Mouse (Mus musculus): ENCODE measurements at regions not wholly inside any gene's neighbourhood (a gene's known extent, or its start where the extent isn't known, plus 50 kb on each side); places are given as distances from the start of the nearest gene placed in this dataset.

DNA sequence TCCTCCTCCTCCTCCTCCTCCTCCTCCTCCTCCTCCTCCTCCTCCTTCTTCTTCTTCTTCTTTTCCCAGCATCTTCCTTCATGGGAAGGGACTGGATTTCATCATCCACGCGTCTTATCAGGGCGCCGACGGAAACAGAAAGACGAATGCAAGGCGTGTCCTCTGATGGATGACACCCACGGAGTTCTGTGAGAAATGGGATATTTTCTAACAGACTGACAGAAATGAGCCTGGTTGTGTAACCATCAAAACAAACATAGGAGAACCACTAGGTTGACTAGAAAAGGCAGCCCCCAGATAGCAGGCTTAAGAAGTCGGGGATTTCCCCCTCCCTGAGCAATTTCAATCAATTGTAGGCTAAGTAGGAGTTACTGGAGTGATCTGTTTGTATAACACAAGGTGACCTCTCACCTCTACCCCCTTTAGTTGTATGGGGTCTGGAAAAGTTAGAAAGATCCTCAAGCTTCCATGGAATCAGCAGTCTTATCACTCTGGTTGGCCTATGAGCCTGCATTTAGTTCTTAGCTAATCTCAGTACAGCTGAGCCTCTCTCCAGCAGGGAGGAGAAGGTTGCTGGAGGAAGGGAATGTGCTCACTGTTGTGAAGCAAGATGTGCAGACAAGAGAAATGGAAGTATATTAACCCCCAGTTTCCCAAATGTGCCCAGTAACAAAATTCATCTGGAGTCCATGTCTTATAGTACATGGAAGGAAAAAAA lies 260.0 kb upstream of the Lyplal1 start:
- DNase-seq: no peak

DNA sequence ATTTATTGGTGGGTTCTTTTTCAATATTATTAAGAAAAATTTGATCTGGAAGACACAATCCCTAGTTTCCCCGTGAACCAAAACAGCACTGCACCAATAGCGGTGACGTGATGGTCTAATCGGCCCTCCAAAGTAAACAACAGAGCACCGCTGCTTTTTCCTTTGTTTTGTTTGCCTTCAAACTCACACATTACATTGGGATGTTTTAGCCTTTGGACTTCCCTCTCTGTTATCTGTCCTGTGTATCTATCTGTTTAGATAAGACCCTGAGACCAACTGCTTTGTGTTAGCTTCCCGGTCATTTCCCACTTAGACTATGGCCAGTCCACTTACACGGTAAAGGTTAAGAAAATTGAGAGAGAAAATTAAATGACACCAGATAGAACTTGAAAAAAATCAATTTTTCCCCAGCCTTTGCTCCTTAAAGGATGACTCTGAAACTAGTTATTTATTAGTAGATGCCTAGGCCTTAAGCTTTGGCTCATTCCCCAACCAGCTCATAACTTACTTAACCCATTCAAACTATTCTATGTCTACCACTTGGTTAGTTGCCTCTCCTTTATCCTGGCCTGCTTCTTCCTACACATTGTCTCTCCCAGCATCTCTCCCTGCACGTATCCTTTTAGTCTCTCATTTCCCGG lies 257.0 kb upstream of the Lyplal1 start:
- DNase-seq: no peak

DNA sequence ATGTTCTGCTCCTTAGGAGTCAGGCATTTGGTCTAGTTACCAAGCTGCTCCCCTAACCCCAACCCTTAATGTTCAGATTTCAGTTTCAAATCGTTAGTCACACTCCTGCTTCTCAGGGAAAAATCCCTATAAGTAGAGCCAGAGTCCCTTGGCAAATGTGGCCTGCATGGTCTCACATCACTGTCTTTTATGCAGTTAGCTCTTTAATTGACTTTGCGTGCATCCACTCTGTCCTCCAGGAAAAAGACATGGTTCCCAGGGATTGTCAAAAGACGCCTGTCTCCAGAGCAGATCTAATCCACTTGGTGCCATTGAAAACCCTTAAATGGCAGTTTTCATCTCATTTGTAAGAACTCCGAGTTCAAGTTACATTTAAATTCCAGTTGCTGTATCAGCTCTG lies 256.3 kb upstream of the Lyplal1 start:
- no peak for DNase-seq

DNA sequence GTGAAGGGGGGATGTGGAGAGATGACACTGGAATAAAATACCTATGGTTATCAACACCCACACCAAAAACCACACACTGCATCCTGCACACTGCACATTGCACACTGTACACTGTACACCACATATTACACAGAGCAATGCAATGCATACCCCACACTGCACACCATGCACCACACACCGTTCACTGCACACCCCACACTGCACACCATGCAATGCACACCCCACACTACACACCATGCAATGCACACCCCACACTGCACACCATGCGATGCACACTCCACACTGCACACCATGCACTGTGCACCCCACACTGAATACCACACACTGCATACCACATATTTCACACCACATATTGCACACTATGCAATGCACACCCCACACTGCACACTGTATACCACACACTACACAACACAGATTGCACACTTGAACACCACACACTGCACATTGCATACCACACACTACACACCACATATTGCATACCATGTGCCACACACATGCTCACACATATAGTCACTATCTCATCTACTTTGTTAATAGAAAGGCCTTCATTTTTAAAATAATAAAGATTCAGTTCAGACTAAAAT lies 255.8 kb upstream of the Lyplal1 start:
- no peak for DNase-seq

DNA sequence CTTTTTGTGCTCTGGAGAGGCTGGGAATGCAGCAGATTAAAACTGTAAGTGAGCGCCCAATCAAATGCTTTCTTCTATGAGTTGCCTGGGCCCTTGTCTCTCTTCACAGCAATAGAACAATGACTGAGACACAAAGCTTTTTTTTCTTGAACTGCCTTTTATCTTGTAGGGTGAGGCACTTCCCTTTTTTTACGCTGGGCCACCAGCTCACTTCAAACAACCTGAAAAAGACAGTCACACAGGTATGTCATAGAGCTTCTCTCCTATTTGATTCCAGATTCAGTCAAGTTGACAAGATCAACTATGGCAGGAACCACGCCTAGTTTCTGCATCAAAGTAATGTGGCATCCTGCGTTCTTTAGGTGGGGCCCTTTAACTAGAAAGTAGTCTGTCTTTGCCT lies 246.2 kb upstream of the Lyplal1 start:
- no peak for DNase-seq

DNA sequence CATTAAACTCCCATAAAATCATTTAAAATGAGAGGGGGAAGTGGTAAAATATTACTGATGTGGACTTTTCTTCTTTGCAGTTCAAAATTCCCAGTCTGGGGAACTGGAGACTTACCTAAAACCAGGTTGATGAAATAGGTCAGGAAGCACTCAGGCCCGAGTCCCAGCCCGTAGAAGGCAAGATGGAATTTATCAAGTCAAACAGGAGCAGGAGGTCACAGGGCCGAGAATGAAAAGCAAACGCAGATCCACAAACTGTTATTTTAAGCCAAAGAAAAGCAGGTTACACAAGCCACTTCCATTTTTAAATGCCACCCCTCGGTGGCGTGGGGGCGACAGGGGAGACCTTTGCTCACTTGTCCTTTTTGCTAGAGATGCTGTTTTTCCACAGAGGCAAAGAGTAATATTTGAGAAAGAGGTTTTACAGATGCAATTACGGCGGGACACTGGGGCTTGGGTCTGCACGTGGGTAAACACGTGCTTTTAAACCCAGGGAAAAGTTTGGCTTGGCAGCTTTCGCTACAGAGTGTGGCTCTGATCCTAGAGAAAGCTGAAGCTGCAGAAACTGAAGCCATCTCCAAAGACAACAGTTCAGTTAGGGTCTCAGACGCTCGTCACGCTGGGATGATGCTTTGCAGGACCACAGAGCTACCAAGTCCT lies 241.0 kb upstream of the Lyplal1 start:
- peak; percentile 7 for DNase-seq

DNA sequence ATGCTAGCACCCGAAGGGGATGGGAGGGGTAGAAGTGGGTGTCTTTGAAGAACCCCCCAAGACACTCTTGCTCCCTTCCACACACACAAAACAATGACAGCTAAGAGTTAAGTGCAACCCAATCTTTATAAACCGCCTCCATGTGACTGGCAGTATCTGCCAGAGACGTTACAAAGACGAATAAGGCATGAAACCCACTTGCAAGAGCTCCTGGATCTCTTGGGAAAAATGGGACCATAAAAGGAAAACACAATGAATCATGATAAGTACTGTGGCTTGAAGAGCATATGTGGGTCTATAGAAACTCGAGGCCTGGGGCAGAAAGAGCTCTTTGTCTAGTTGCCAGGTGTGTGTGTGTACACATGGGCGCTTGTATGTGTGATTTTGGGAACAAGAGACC lies 237.6 kb upstream of the Lyplal1 start:
- DNase-seq: no peak

DNA sequence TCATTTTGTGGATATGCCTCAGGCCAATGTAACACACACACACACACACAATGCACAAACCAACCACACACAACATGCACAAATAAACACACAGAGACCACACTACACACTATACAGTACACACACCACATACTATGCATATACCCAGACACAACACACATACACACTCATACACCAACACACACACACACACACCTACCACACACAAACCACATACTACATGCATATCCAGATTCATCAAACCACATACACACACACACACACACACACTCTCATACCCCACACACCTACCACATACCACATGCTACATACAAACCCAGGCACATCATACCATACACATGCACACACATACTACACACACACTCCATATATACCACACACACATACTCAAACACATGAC lies 237.0 kb upstream of the Lyplal1 start:
- no peak for DNase-seq

DNA sequence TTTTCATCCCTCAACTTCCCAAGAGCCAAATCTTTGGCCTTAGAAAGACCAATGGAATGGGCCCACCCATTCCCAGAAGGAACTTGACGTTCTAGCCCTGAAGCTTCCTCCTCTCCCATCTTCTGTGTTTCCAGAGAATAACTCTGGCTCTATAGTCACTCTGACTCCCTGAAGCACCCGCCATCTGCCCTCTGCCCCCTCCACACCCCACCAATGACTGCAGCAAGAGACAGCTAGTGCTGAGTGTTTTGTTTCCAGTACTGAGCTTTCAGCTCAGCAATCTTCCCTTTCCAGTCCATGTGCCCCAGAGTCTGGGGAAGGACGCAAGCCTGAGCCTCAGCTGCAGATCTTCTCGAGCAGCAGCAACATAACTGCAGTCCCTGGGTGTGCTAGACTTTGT lies 233.3 kb upstream of the Lyplal1 start:
- DNase-seq: no peak

DNA sequence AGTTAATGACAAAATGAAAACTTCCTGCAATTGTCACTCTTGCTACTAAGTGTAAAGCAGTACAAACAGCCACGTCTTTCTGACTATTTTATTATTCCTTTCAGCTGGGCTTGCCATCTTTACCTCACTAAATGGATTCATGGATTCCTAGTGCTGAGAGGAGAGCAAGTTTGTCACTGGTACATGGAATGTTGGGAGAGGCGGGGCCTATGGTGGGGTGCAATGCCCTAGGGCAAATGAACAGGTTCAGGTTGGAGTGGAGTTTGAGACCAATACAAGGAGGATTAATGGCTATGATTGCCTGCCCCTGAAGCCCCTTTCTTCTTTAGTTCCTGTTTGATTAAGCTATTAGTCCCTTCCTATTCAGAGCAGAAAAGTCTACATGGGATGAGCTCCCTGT lies 232.9 kb upstream of the Lyplal1 start:
- no peak for DNase-seq

DNA sequence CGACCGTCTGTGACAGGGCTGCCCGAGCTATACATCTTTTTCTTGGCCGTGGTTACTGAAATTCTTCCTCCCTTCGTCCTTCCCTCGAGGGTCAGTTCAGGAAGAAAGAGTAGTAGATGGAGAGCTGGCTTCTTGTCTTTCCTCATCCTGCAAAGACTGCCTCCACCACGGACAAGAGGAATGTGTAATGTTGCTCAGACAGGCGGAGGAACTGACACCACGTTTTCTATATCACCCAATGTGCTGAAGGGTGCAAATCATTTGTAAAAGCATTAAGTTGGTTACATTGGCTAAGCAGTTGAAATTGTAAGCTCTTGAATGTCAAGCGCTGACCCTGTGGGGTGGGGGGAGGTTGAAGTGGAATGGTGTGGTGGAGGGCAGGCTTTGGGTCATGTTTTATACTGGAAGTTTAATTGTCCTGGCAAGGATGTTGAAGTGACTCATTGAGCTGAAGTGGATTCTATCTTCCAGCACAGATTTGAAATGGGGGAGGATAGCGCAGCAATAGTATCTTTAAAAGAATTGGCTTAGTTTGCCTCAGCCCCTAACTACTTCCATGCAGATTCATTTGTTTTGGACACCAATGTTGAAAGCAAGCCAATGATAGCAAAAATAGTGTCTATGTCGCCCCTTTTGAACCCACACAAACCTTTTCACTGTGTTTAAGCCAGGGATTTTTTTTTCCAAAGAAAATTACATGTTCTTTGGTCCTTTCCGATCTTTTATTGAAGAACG lies 230.5 kb upstream of the Lyplal1 start:
- DNase-seq: no peak

DNA sequence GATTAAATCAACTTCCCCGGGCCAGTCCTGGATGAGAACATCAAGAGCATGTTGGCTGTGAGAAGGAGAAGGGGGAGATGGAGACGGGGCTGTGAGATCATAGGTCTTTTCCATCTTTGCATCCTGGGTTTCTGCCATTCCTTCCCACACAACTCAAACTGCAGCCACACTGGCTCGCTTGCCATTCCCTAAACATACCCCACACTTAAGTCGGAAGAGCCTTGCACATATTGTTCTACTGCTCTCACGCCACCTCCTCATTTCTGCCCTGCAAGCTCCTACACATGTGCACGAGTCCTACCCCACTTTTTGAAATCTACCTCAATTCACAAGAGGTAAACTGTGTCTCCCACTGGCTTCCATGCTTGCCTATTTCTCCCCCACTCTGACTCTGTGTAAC lies 228.3 kb upstream of the Lyplal1 start:
- no peak for DNase-seq

DNA sequence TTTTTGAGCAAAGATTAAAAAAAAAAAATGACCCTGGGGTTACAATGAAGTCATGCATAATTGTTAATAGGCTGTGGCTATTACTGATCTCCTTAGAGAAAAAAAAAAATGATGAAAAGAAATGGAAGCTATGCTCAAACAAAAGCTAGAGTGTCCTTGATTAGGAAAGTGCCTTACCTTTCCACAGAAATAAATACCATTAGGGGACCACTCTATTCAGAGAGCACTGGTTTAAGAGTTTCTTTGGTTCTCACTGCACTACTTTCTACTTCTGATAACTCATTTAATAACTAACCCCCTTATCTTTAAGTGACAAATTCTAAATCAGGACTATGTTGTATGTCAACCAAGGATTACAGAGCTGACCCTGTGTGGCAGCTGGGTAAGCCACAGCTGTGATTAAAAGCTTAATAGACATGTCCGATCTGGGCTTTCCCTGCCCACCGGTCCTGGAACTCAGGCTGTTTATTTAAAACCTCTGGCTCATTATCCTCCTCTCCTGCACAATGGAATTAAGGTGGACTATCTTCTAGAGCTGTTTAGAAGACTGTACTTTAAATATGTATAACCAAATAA lies 225.9 kb upstream of the Lyplal1 start:
- no peak for DNase-seq

DNA sequence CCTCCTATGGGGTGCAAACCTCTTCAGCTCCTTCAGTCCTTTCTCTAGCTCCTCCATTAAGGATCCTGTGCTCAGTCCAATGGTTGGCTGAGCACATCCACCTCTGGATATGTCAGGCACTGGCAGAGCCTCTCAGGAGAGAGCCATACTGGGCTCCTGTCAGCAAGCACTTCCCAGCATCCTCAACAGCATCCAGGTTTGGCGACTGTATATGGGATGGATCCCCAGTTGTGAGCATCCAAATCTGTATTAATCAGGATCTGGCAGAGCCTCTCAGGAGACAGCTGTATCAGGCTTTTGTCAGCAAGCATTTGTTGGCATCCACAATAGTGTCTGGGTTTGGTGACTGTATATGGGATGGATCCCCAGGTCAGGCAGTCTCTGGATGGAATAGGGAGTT lies 225.3 kb upstream of the Lyplal1 start:
- DNase-seq: no peak

DNA sequence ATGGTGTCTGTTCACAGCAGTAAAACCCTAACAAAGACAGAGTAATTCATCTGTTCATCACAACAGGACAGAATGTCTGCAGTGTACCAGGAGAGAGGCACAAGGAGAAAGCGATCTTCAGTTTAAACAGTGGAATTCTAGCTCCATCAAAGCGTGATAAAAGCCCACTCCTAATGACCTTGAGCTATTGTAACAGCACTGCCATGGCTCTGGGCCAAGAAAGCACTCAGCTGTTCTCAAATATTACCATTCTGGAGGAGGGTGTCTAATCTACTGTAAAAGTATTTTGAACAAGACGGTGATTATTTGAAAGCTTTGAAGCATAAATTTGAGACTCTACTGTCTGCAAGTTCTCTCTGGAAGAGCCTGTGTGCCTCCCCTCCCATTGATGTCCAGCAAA lies 224.8 kb upstream of the Lyplal1 start:
- peak; percentile 22 for DNase-seq

DNA sequence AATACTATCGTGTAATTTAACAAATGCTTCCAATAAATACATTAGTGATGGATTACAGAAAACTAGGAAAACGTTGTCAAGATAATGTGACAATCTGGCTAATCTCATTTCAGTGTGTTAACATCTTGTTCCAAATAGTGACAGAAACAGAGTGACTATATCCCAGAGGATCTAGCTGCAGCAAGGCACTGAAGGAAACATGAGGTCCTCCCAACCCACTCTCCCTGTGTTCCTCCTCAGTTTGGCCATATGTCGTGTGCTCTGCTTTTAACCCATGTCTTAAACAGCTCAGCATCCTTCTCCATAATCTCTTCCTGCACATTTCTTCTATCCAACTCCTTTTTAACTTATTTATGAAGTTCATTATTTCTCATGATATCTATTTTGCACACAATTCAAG lies 223.6 kb upstream of the Lyplal1 start:
- no peak for DNase-seq

DNA sequence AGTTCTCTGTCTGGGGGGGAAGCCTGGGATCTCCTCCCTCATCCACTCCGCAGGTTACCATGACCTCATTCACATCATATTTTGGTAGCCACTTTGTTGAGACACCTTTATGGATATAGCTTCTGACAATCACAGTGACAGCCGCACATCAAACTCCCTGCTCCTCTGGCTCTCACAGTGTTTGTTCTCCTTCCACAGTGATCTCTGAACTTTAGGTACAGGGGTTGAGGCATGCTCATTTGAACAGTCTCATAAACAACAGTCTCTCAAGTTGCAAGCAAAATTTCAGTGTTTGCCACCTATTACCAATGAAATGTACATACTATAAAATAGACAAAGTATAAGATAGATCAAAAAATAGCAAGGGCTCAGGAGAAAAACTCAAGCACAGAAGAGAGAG lies 200.2 kb upstream of the Lyplal1 start:
- DNase-seq: no peak

DNA sequence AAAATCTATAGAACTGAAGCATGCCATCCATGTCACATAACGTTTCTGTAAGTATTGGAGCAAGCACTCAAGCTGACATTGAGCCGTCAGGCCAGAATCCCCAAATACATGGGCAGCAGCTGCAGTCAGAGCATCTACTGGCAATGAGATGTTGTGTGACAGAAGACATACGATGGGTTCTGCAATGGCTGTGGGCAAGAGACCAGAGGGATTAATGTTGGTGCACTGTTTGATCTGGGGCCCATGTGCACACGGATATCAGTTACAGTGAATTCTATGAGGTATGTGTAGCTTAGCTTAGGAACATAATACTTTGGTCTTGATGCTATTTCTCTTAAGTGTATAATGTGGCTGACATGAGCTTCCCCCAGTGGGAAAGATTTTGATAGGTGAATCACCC lies 197.1 kb upstream of the Lyplal1 start:
- no peak for DNase-seq

DNA sequence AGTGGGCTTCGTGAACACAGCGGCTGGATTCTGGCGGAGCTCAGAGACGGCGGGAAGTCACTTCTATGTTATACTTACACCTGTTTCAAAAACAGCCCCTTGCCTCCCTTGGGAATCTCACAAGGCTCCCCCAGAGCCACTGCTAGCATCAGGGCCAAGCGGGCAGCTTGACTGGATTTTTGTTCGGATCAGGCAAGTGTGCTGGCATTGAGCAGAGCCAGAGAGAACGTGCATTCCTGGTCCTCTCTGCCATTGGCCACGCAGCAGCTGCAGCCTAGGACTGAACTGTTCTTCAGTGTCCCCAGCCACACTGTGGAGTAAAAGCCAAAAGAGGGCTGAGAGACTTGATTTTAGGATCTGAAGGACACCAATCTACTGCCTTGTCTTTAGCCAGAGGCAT lies 195.6 kb upstream of the Lyplal1 start:
- DNase-seq: peak; percentile 14

DNA sequence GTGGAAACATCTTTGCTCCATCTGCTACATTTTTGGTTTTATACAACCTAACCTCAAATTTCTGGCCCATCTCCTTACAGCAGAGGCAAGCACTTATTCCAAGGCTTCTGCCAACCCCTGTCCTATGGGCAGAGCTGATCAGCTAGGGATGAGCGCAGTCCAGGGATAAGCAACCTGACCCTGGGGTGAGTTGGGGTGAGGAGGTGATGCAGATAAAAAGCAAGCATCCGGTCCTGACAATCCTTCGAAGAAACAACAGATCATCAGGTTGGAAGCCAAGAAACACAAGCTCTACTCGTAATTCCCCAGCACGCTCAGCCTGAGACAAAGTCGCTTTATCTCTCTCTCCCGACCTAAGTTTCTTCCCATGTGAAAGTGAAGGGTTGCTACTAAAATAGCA lies 194.9 kb upstream of the Lyplal1 start:
- no peak for DNase-seq

DNA sequence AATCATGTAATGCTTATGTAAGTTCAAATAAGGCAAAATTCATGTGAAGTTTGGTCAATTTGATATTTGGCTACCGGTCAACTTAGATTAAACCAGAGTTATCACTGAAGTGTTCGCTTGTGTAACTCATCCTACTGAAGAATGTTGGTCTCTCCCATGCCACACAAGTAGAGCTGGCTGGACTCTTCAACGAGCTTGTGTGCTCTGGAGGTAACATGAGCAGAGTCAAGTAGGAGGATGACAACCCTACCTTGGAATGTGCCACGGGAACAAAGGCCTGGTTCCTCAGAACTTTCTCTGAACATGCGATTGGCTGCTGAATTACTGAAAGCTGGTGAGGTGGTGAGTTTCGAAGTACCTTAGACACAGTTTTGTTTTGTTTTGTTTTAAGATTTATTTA lies 190.5 kb upstream of the Lyplal1 start:
- DNase-seq: no peak

DNA sequence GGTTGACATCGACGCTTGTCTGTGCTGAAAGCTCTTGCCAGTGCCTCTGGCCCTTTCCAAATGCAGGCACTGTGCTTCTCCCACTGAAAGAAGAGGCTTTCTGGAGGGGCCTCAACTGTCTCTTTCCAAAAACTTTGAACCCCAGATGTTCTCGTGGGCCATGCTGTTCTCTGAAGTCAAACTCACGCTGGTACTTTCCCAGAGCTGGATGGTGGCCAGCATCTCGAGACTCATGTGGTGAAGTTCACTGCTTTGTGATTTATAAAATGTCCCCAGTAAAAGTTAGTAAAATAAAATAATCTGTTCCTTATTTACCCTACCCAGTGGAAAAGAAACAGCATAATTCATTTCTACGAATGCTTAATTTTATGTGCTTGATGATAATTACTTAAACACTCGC lies 180.4 kb upstream of the Lyplal1 start:
- DNase-seq: peak; percentile 28

DNA sequence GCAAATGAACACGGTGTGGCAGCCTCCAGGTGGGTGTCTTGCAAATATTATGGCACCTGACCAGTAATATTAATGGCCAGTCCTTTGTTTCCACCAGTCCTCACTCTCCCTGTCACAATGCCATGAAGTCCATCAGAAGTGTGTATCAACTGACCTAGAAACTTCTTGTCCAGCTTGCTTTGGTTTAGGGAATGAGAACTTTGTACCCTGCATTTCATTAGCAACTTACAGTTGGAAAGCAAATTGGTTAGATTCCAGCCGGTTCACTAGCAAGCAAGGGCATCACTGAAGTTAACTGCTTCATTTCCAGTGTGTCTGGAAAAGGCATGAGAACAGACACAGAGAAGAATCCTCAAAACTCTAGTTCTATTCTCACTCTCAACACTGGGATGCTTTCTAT lies 178.1 kb upstream of the Lyplal1 start:
- DNase-seq: no peak

Measured in gastrocnemius, postnatal 10 days (tissue).